Mouse (Mus musculus): ENCODE measurements around the gene Arl2. TPM values are rescaled to one million over a fixed set of nuclear protein-coding genes. Genes with fewer than 3 reads are reported as not detected.
A peak's percentile ranks its signal among the peaks of the same experiment; 100 is the strongest.

Gene Arl2
- polyA plus RNA-seq, 1 experiment from 2014 or later, result 47.7 TPM

DNA sequence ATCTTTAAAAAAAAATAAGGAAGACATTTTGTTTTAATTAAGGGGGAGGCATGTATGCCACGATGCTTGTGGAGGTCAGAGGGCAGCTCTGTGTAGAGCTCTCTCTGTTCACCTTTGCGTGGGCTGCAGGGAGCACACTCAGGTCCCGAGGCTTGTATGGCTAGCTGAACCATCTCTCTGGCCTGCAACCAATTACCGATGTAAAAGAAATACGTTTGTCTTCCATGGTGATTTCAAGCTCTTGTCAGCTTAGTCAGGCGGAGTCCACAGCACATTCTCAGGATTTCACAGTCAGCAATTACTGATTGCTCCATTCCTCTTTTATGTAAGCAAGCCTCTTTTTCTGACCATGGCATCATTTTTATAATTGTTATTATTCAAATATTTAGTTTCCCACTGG lies 40.2 kb downstream of the Arl2 start:
- H3K9me3 ChIP-seq (replicated peaks), result no peaks in the 10 kb centered on the region
- ATAC-seq, result no peak
- H3K36me3 ChIP-seq, result peaks cover 34% of the 10 kb centered on the region
- H3K4me3 ChIP-seq, result no peak overlapping the region
- peaks cover 50% of the 10 kb centered on the region for H3K4me1 ChIP-seq
- no peaks in the 10 kb centered on the region for H3K27me3 ChIP-seq (replicated peaks)
- no peak overlapping the region for H3K27ac ChIP-seq
- H3K9ac ChIP-seq, result no peak overlapping the region
- H3K4me2 ChIP-seq, result no peak overlapping the region
- 76% methylated on average over 6 of the region's 6 CpGs for WGBS (ENCODE audit: insufficient replicate concordance)

DNA sequence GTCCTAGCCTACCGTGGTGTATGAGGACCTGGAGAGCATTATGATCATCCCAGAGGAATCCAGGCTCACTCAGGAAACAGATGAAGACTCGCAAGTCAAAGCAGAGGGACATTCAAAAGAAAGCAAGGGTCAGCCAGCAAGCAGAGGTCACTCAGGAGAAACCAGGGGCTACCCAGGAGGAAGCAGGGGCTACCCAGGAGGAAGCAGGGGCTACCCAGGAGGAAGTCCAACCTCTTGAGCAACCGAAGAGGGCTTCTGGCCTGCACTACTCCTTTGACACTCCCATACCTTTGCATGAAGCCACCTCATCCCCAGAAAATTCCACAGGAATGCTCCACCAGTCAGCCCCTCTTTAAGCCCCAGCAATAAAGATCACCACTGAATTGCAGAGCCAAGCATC lies 43.5 kb downstream of the Arl2 start:
- WGBS (ENCODE audit: insufficient replicate concordance), result 58% methylated on average over 3 of the region's 3 CpGs
- H3K36me3 ChIP-seq, result peaks cover 67% of the 10 kb centered on the region
- H3K4me1 ChIP-seq, result peaks cover 28% of the 10 kb centered on the region
- H3K4me3 ChIP-seq, result no peak overlapping the region
- ATAC-seq, result no peak
- H3K27ac ChIP-seq, result no peak overlapping the region
- no peaks in the 10 kb centered on the region for H3K27me3 ChIP-seq (replicated peaks)
- no peak overlapping the region for H3K9ac ChIP-seq
- no peak overlapping the region for H3K4me2 ChIP-seq
- no peaks in the 10 kb centered on the region for H3K9me3 ChIP-seq (replicated peaks)

DNA sequence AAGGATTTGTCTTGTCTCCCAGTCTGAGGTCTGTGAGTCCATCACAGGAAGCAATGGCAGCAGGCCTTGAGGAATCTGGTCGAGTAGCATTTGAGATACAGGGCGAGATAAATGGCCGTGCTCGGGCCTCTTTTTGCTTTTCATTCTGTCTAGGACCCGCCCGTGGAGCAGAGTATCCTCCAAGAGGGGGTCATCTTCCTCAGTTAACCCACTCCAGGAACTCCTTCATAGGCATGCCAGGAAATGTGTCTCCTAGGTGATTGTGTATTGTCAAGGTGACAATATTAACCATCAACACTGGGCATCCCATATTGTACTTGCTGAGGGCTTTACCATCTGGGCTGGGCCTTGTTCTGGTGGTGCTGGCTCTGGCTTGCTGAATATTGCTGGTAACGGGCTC lies 47.2 kb downstream of the Arl2 start, which contains the start of gene AC131692.1:
Gene AC131692.1, plus strand, starts transcription at position 301 of the 400 bp plus-strand sequence.
- Histone ChIP-seq H3K4me1 (peaks cover 4% of the 10 kb centered on the region; the same call in 1 of the 2 replicates), H3K9me3 (replicated peaks) (no peaks in the 10 kb centered on the region), H3K9ac (no peak within 1 kb of the TSS), H3K4me3 (no peak within 1 kb of the TSS), H3K27ac (no peak within 1 kb of the TSS), H3K36me3 (peaks cover 93% of the 10 kb centered on the region), H3K27me3 (replicated peaks) (no peaks in the 10 kb centered on the region), H3K4me2 (no peak within 1 kb of the TSS)
- WGBS (ENCODE audit: insufficient replicate concordance), result 82% methylated on average over 7 of the region's 7 CpGs
- ATAC-seq, result no peak

DNA sequence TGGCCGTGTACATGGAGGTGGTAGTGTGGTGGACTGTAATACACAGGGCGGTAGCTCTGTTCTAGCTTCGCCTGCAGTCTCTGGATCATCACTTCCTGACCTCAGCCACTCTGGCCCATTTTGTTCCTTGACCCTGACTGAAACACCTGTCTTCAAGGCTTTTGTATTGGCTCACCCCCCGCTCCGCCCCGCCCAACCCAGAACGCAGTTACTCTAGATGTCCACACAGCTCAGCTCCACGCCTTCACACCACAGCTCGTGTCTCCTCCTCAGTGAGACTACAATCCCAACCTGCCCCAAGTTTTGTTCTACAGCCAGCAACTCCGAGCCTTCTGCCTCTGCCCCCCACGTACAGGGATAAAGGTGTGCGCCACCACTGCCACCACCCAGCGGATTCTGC lies 52.5 kb downstream of the Arl2 start:
- Histone ChIP-seq H3K9ac (no peak overlapping the region), H3K36me3 (peaks cover 81% of the 10 kb centered on the region), H3K9me3 (replicated peaks) (no peaks in the 10 kb centered on the region), H3K4me2 (no peak overlapping the region), H3K27ac (no peak overlapping the region), H3K4me3 (no peak overlapping the region), H3K4me1 (peaks cover 23% of the 10 kb centered on the region), H3K27me3 (replicated peaks) (no peaks in the 10 kb centered on the region)
- WGBS (ENCODE audit: insufficient replicate concordance), result 92% methylated on average over 13 of the region's 13 CpGs
- ATAC-seq, result no peak

DNA sequence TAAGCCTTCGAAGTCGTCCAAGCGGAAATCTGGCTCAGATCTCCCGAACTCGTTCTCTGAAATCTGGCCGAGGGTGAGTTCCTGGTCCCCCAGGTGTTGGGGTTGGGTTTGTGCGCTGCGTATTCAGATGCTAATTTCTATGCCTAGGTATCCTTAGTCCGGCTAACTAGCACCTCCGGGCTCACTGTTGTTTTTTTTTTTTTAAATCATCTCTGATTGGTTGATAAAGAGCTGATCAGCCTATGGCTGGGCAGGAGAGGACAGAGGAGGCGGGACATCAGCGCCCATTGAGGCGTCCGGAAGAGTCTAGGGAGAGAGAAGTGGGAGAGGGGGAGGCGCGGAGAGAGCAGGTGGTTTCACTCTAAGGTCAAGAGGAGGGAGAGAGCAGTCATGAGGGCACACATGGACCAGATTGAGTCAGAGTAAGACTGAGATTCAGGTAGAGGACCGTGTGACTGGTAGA lies 55.9 kb downstream of the Arl2 start:
- H3K36me3 ChIP-seq, result peaks cover 76% of the 10 kb centered on the region
- peak; percentile 79 for ATAC-seq
- no peaks in the 10 kb centered on the region for H3K9me3 ChIP-seq (replicated peaks)
- H3K4me2 ChIP-seq, result peak overlapping the region; percentile 89
- peaks cover 34% of the 10 kb centered on the region for H3K4me1 ChIP-seq
- peak overlapping the region; percentile 82 for H3K4me3 ChIP-seq
- peak overlapping the region; percentile 86 for H3K9ac ChIP-seq
- no peaks in the 10 kb centered on the region for H3K27me3 ChIP-seq (replicated peaks)
- peak overlapping the region; percentile 91 for H3K27ac ChIP-seq
- WGBS (ENCODE audit: insufficient replicate concordance), result 0% methylated on average over 17 of the region's 17 CpGs

DNA sequence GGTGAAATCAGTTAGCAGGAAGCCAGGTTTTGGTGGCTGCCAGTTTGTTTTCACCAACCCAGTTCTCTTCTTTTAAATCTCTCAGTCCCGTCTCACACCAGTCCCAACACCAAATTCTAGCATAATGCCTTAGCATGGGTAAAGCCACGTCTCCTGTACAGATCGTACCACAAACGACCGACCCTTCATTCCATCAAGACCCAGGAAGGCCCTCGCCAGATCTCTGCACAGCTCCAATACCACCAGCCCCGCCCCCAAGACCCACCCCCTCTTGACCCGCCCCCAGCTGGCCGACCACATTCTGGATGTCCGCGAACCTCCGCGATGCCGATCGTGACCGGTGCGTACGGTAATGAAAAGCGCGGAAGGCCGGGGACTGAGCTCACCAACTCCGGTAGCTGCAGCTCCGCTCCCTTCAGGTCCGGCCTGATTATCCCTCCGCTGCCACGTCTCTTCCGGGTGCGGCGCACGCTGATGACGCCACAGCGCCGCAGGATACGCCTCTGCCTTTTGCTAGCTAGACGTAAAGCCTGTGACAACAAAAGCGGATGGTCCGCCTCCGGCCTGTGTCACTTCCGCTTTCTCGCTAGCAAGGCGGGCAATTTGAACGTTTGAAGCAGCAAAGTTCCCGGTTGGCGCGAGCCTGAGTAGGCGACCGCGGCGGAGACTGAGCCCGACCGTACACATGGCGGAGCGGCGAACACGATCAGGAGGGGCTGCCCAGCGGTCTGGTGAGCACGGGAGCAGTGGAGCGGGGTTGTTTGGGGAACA lies 56.7 kb downstream of the Arl2 start, which contains the start of the genes Zfpl1 and Cdca5:
Gene Zfpl1, minus strand, starts transcription at position 479 of the 771 bp plus-strand sequence.
Gene Cdca5, plus strand, starts transcription at position 506 of the 771 bp plus-strand sequence.
- WGBS (ENCODE audit: insufficient replicate concordance), result under 1% methylated on average over 58 of the region's 58 CpGs

More for the DNA sequence above, 56.7 kb downstream of the Arl2 start, which contains the start of the genes Zfpl1 and Cdca5:
- Histone ChIP-seq H3K27ac (peak within 1 kb of the TSS; percentile 91), H3K9ac (peak within 1 kb of the TSS; percentile 86), H3K4me3 (peak within 1 kb of the TSS; percentile 82), H3K9me3 (replicated peaks) (no peaks in the 10 kb centered on the region), H3K4me2 (peak within 1 kb of the TSS; percentile 89), H3K36me3 (peaks cover 76% of the 10 kb centered on the region), H3K27me3 (replicated peaks) (no peaks in the 10 kb centered on the region), H3K4me1 (peaks cover 34% of the 10 kb centered on the region)
- peak; percentile 86 for ATAC-seq

Other genes with a start within 250 kb of the Arl2 start
- 3.2 and 3.5 TPM in 2 replicates for gene Tigd3, start 247.4 kb downstream of the Arl2 start, polyA plus RNA-seq (2016; fragmentation: Nextera tagmentation; extraction: Ambion mirVana)
- 73.2 and 74.9 TPM in 2 replicates for gene Dpf2, start 228.5 kb downstream of the Arl2 start, polyA plus RNA-seq (2016; fragmentation: Nextera tagmentation; extraction: Ambion mirVana)
- gene Cdc42ep2, start 216.7 kb downstream of the Arl2 start, polyA plus RNA-seq (2016; fragmentation: Nextera tagmentation; extraction: Ambion mirVana), result 3.4 and 3.6 TPM in 2 replicates
- gene Pola2, start 177.3 kb downstream of the Arl2 start, polyA plus RNA-seq (2016; fragmentation: Nextera tagmentation; extraction: Ambion mirVana), result 79.7 and 83.2 TPM in 2 replicates
- not detected in 2 replicates for gene Slc22a20, start 155.4 kb downstream of the Arl2 start, polyA plus RNA-seq (2016; fragmentation: Nextera tagmentation; extraction: Ambion mirVana)
- 37.7 and 38.5 TPM in 2 replicates for gene Capn1, start 125.7 kb downstream of the Arl2 start, polyA plus RNA-seq (2016; fragmentation: Nextera tagmentation; extraction: Ambion mirVana)
- gene Syvn1, start 95.0 kb downstream of the Arl2 start, polyA plus RNA-seq (2016; fragmentation: Nextera tagmentation; extraction: Ambion mirVana), result 17.4 and 19.4 TPM in 2 replicates
- gene Mrpl49, start 83.8 kb downstream of the Arl2 start, polyA plus RNA-seq (2016; fragmentation: Nextera tagmentation; extraction: Ambion mirVana), result 58.0 and 62.7 TPM in 2 replicates
- 699 and 700 TPM in 2 replicates for gene Fau, start 83.7 kb downstream of the Arl2 start, polyA plus RNA-seq (2016; fragmentation: Nextera tagmentation; extraction: Ambion mirVana)
- 31.1 and 31.8 TPM in 2 replicates for gene Znhit2, start 80.4 kb downstream of the Arl2 start, polyA plus RNA-seq (2016; fragmentation: Nextera tagmentation; extraction: Ambion mirVana)
- 30.0 and 31.4 TPM in 2 replicates for gene Tm7sf2, start 73.2 kb downstream of the Arl2 start, polyA plus RNA-seq (2016; fragmentation: Nextera tagmentation; extraction: Ambion mirVana)
- 35.8 and 39.9 TPM in 2 replicates for gene Vps51, start 64.3 kb downstream of the Arl2 start, polyA plus RNA-seq (2016; fragmentation: Nextera tagmentation; extraction: Ambion mirVana)
- not detected in 2 replicates for gene Tmem262, start 61.5 kb downstream of the Arl2 start, polyA plus RNA-seq (2016; fragmentation: Nextera tagmentation; extraction: Ambion mirVana)
- 0.37 and 1.4 TPM in 2 replicates for gene Gm28374, start 59.3 kb downstream of the Arl2 start, polyA plus RNA-seq (2016; fragmentation: Nextera tagmentation; extraction: Ambion mirVana)
- 26.6 and 28.5 TPM in 2 replicates for gene Zfpl1, start 56.6 kb downstream of the Arl2 start, polyA plus RNA-seq (2016; fragmentation: Nextera tagmentation; extraction: Ambion mirVana)
- gene Cdca5, start 56.6 kb downstream of the Arl2 start, polyA plus RNA-seq (2016; fragmentation: Nextera tagmentation; extraction: Ambion mirVana), result 36.2 and 42.2 TPM in 2 replicates
- gene AC131692.1, start 47.1 kb downstream of the Arl2 start, polyA plus RNA-seq (2016; fragmentation: Nextera tagmentation; extraction: Ambion mirVana), result 0.20 and 0.59 TPM in 2 replicates
- gene Naaladl1, start 35.8 kb downstream of the Arl2 start, polyA plus RNA-seq (2016; fragmentation: Nextera tagmentation; extraction: Ambion mirVana), result 2.6 and 2.8 TPM in 2 replicates
- 38.8 and 41.6 TPM in 2 replicates for gene Sac3d1, start 22.9 kb downstream of the Arl2 start, polyA plus RNA-seq (2016; fragmentation: Nextera tagmentation; extraction: Ambion mirVana)
- gene Snx15, start 13.2 kb downstream of the Arl2 start, polyA plus RNA-seq (2016; fragmentation: Nextera tagmentation; extraction: Ambion mirVana), result 41.7 and 44.7 TPM in 2 replicates
- 0.10 and 0.15 TPM in 2 replicates for gene Batf2, start 565 bp downstream of the Arl2 start, polyA plus RNA-seq (2016; fragmentation: Nextera tagmentation; extraction: Ambion mirVana)
- gene Majin, start 42.8 kb upstream of the Arl2 start, polyA plus RNA-seq (2016; fragmentation: Nextera tagmentation; extraction: Ambion mirVana), result not detected in 2 replicates
- gene Gpha2, start 84.8 kb upstream of the Arl2 start, polyA plus RNA-seq (2016; fragmentation: Nextera tagmentation; extraction: Ambion mirVana), result not detected in 2 replicates
- gene Ppp2r5b, start 94.3 kb upstream of the Arl2 start, polyA plus RNA-seq (2016; fragmentation: Nextera tagmentation; extraction: Ambion mirVana), result 6.4 TPM in 2 replicates
- gene Atg2a, start 100.1 kb upstream of the Arl2 start, polyA plus RNA-seq (2016; fragmentation: Nextera tagmentation; extraction: Ambion mirVana), result 7.1 and 8.2 TPM in 2 replicates
- 85.4 and 91.9 TPM in 2 replicates for gene Ehd1, start 135.2 kb upstream of the Arl2 start, polyA plus RNA-seq (2016; fragmentation: Nextera tagmentation; extraction: Ambion mirVana)
- 0.20 TPM in 2 replicates for gene Cdc42bpg, start 164.9 kb upstream of the Arl2 start, polyA plus RNA-seq (2016; fragmentation: Nextera tagmentation; extraction: Ambion mirVana)
- gene Men1, start 193.4 kb upstream of the Arl2 start, polyA plus RNA-seq (2016; fragmentation: Nextera tagmentation; extraction: Ambion mirVana), result 48.6 and 49.4 TPM in 2 replicates
- 9.2 and 9.3 TPM in 2 replicates for gene Map4k2, start 199.6 kb upstream of the Arl2 start, polyA plus RNA-seq (2016; fragmentation: Nextera tagmentation; extraction: Ambion mirVana)
- 115 and 119 TPM in 2 replicates for gene Sf1, start 222.1 kb upstream of the Arl2 start, polyA plus RNA-seq (2016; fragmentation: Nextera tagmentation; extraction: Ambion mirVana)
- gene Pygm, start 242.9 kb upstream of the Arl2 start, polyA plus RNA-seq (2016; fragmentation: Nextera tagmentation; extraction: Ambion mirVana), result 2.6 and 2.7 TPM in 2 replicates